Mouse (Mus musculus) megakaryocyte, embryonic 14.5 days (primary cell): ENCODE data around the gene Dbndd2.

Experiments used
- FLI1 ChIP-seq: IDR thresholded peaks from 2 replicates; pipeline ENCODE4 v1.6.1; 2012; ENCODE audit warnings: low read length, inconsistent platforms, mixed read lengths
- GATA1 ChIP-seq: IDR thresholded peaks from 3 replicates; pipeline ENCODE4 v1.6.1; 2012; ENCODE audit warnings: mixed read lengths, low read length, inconsistent platforms, borderline replicate concordance

DNA sequence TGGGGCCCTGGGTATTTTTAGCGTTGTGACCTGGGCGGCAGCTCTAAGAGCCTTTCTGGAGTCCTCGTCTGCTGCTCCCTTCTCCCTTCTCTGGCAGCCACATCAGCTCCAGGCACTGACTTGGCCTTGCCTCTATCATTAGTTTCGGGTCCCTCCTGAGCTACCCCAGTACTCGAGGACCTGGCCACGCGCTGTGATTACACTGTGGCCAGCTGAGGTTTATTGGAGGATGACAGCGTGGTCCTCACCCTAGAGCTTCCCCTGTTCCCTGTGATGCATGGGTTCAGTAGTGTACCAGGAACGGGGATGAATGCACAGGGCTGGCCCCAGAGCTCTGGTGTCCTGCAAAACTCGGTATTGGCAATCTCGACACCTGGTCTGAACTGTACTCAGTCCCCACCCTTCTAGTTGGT is 1.2 kb downstream of the Dbndd2 start:
- no peak for TF ChIP-seq GATA1
- no peak for TF ChIP-seq FLI1
